Mouse (Mus musculus): ENCODE results near the gene Sh3gl2.

The Sh3gl2 gene

DNA sequence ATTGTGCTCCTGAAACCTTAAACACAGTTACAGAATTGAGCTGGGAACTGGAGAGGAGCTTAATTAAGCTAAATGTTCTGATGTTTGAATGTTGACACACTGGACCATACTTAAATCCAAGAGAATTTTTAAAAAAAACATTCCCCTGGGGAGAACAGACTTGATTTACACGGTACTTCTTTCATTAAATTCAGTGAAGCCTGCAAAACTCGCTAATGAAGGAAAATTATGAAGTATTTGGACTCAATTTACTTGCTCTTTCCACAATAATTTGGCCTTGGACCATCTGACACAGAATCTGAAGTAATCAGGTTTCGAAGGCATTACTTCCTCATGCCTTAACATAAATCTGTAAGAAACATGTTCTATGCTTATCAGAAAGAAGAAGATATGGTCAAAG is 408.4 kb downstream of the Sh3gl2 start:
- no peak for DNase-seq (ENCODE audit: low spot score)

DNA sequence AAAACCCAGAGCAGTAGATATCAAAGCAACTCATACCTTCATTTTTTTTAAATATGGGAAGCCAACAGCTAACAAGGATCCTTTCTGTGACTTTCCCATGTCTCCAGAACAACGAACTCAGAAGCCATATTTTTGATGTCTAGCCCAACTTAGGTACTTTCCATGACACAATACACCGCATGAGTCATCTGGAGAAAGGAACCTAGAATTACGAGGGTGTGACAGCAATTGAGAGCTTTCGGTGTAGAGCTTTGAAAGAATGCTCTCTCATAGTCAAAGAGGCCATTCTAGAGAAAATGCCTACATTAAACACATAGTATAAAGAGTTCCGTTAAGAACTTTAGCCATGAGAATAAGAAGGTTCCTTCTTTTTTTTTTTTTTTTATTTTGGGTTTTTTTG is 413.8 kb downstream of the Sh3gl2 start:
- no peak for DNase-seq (ENCODE audit: low spot score)

GRCm38 (mm10) chr4:85619261-85619660 is 414.3 kb downstream of the Sh3gl2 start:
- DNase-seq (ENCODE audit: low spot score) = no peak

GRCm38 (mm10) chr4:85629381-85629780 is 424.5 kb downstream of the Sh3gl2 start:
- no peak for DNase-seq (ENCODE audit: low spot score)

GRCm38 (mm10) chr4:85669271-85669670 is 464.3 kb downstream of the Sh3gl2 start:
- DNase-seq (ENCODE audit: low spot score) = no peak

- DNase-seq (ENCODE audit: low spot score) = peak; percentile 6
Measured at GRCm38 (mm10) chr4:85669735-85670134, 464.8 kb downstream of the Sh3gl2 start.

GRCm38 (mm10) chr4:85672290-85672689 is 467.4 kb downstream of the Sh3gl2 start:
- DNase-seq (ENCODE audit: low spot score) = peak; percentile 12

DNA sequence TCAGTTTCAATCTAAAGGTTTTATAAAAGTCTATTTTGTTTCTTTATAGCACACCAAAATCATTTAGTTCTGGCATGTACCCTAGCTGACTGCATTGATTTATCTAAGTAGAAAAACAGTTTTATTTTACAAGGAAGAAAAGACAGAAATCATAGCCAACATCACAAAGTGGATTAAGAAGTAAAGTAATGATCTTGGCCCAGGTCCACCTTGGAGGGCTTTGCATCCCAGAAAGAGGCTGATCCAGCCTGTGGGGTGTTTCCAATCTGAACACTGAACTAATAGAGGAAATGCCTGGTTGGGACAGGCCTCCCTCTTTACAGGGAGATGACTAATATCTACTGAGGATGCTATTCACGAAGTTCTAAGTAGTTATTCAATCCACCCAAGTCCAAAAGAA is 472.7 kb downstream of the Sh3gl2 start:
- DNase-seq (ENCODE audit: low spot score) = no peak

- DNase-seq (ENCODE audit: low spot score) = no peak
Measured at GRCm38 (mm10) chr4:85686160-85686559, 481.2 kb downstream of the Sh3gl2 start.

All from embryo, embryonic 10.5 days (tissue).